Mouse (Mus musculus): ENCODE results near the gene Dcaf7. TPM values are rescaled to one million over a fixed set of nuclear protein-coding genes. Genes with fewer than 3 reads are reported as not detected.

The Dcaf7 gene
- polyA plus RNA-seq, 1 experiment, result 173 TPM

GRCm38 (mm10) chr11:106065073-106065922, 28.6 kb downstream of the Dcaf7 start:
- TF ChIP-seq POLR2A (IDR thresholded peaks at IDR 0.05; ENCODE audit: borderline replicate concordance, extremely low read depth, insufficient read depth, insufficient read length, poor library complexity, severe bottlenecking), result no peak
- DNase-seq (ENCODE audit: low read depth), result no peak

GRCm38 (mm10) chr11:106065923-106066571, 29.4 kb downstream of the Dcaf7 start, which contains the start of gene Taco1:
TSS of gene Taco1 (plus strand) at chr11:106066061.
- DNase-seq (ENCODE audit: low read depth), result peak; percentile 98

GRCm38 (mm10) chr11:106066616-106067015, 29.9 kb downstream of the Dcaf7 start:
- DNase-seq (ENCODE audit: low read depth), result peak; percentile 74

More at GRCm38 (mm10) chr11:106065923-106066571, 29.4 kb downstream of the Dcaf7 start, which contains the start of gene Taco1:
- TF ChIP-seq POLR2A (IDR thresholded peaks at IDR 0.05; ENCODE audit: borderline replicate concordance, extremely low read depth, insufficient read depth, insufficient read length, poor library complexity, severe bottlenecking), result peak; percentile 28; the same call in 1 of the 2 replicates
- peak; percentile 55 for TF ChIP-seq CTCF (IDR thresholded peaks at IDR 0.05; ENCODE audit: borderline replicate concordance, extremely low read depth, insufficient read depth, insufficient read length)

- DNase-seq (ENCODE audit: low read depth), result no peak
- TF ChIP-seq POLR2A (IDR thresholded peaks at IDR 0.05; ENCODE audit: borderline replicate concordance, extremely low read depth, insufficient read depth, insufficient read length, poor library complexity, severe bottlenecking), result no peak
- no peak for TF ChIP-seq CTCF (IDR thresholded peaks at IDR 0.05; ENCODE audit: borderline replicate concordance, extremely low read depth, insufficient read depth, insufficient read length)
These were observed 37.1 kb downstream of the Dcaf7 start for GRCm38 (mm10) chr11:106073774-106074173.

GRCm38 (mm10) chr11:106076321-106076720, 39.6 kb downstream of the Dcaf7 start:
- TF ChIP-seq CTCF (IDR thresholded peaks at IDR 0.05; ENCODE audit: borderline replicate concordance, extremely low read depth, insufficient read depth, insufficient read length), result peak; percentile 90
- TF ChIP-seq POLR2A (IDR thresholded peaks at IDR 0.05; ENCODE audit: borderline replicate concordance, extremely low read depth, insufficient read depth, insufficient read length, poor library complexity, severe bottlenecking), result no peak
- DNase-seq (ENCODE audit: low read depth), result peak; percentile 77

- peak; percentile 100 for DNase-seq (ENCODE audit: low read depth)
- TF ChIP-seq POLR2A (IDR thresholded peaks at IDR 0.05; ENCODE audit: borderline replicate concordance, extremely low read depth, insufficient read depth, insufficient read length, poor library complexity, severe bottlenecking), result peak; percentile 92
- TF ChIP-seq CTCF (IDR thresholded peaks at IDR 0.05; ENCODE audit: borderline replicate concordance, extremely low read depth, insufficient read depth, insufficient read length), result peak; percentile 55
These were observed 47.3 kb downstream of the Dcaf7 start, which contains the start of gene Map3k3 for GRCm38 (mm10) chr11:106083708-106084701. TSS of gene Map3k3 (plus strand) at chr11:106084613.

GRCm38 (mm10) chr11:106084911-106085561, 48.4 kb downstream of the Dcaf7 start:
- DNase-seq (ENCODE audit: low read depth), result peak; percentile 86

GRCm38 (mm10) chr11:106098223-106098622, 61.6 kb downstream of the Dcaf7 start:
- TF ChIP-seq CTCF (IDR thresholded peaks at IDR 0.05; ENCODE audit: borderline replicate concordance, extremely low read depth, insufficient read depth, insufficient read length), result no peak
- TF ChIP-seq POLR2A (IDR thresholded peaks at IDR 0.05; ENCODE audit: borderline replicate concordance, extremely low read depth, insufficient read depth, insufficient read length, poor library complexity, severe bottlenecking), result no peak
- DNase-seq (ENCODE audit: low read depth), result no peak

More at GRCm38 (mm10) chr11:106084911-106085561, 48.4 kb downstream of the Dcaf7 start:
- no peak for TF ChIP-seq POLR2A (IDR thresholded peaks at IDR 0.05; ENCODE audit: borderline replicate concordance, extremely low read depth, insufficient read depth, insufficient read length, poor library complexity, severe bottlenecking)
- no peak for TF ChIP-seq CTCF (IDR thresholded peaks at IDR 0.05; ENCODE audit: borderline replicate concordance, extremely low read depth, insufficient read depth, insufficient read length)

GRCm38 (mm10) chr11:106102866-106103265, 66.2 kb downstream of the Dcaf7 start:
- DNase-seq (ENCODE audit: low read depth), result no peak
- TF ChIP-seq CTCF (IDR thresholded peaks at IDR 0.05; ENCODE audit: borderline replicate concordance, extremely low read depth, insufficient read depth, insufficient read length) (no peak), POLR2A (IDR thresholded peaks at IDR 0.05; ENCODE audit: borderline replicate concordance, extremely low read depth, insufficient read depth, insufficient read length, poor library complexity, severe bottlenecking) (no peak)

GRCm38 (mm10) chr11:106106047-106106587, 69.4 kb downstream of the Dcaf7 start:
- DNase-seq (ENCODE audit: low read depth), result no peak
- TF ChIP-seq POLR2A (IDR thresholded peaks at IDR 0.05; ENCODE audit: borderline replicate concordance, extremely low read depth, insufficient read depth, insufficient read length, poor library complexity, severe bottlenecking) (no peak), CTCF (IDR thresholded peaks at IDR 0.05; ENCODE audit: borderline replicate concordance, extremely low read depth, insufficient read depth, insufficient read length) (no peak)

Other genes starting within 250 kb of the Dcaf7 start
- 33.0 and 36.9 TPM in 2 replicates for gene Cyb561, start 83.5 kb upstream of the Dcaf7 start, polyA plus RNA-seq (2012; rRNA removed)
- gene Ace, start 68.9 kb upstream of the Dcaf7 start, polyA plus RNA-seq (2012; rRNA removed), result 4.9 and 8.9 TPM in 2 replicates
- gene Ace3, start 42.2 kb upstream of the Dcaf7 start, polyA plus RNA-seq (2012; rRNA removed), result not detected in 2 replicates
- 1.2 and 2.1 TPM in 2 replicates for gene Kcnh6, start 28.7 kb upstream of the Dcaf7 start, polyA plus RNA-seq (2012; rRNA removed)
- gene Taco1, start 29.2 kb downstream of the Dcaf7 start, polyA plus RNA-seq (2012; rRNA removed), result 12.6 and 13.4 TPM in 2 replicates
- 33.1 and 33.5 TPM in 2 replicates for gene Map3k3, start 47.7 kb downstream of the Dcaf7 start, polyA plus RNA-seq (2012; rRNA removed)
- gene Gm10840, start 124.0 kb downstream of the Dcaf7 start, polyA plus RNA-seq (2012; rRNA removed), result 0.77 TPM in 1 of 2 replicates, not detected in the other
- 128 and 134 TPM in 2 replicates for gene Limd2, start 124.0 kb downstream of the Dcaf7 start, polyA plus RNA-seq (2012; rRNA removed)
- 54.3 and 68.3 TPM in 2 replicates for gene Strada, start 165.3 kb downstream of the Dcaf7 start, polyA plus RNA-seq (2012; rRNA removed)
- gene Ccdc47, start 179.5 kb downstream of the Dcaf7 start, polyA plus RNA-seq (2012; rRNA removed), result 44.1 and 54.9 TPM in 2 replicates
- 41.1 and 56.8 TPM in 2 replicates for gene Ddx42, start 180.1 kb downstream of the Dcaf7 start, polyA plus RNA-seq (2012; rRNA removed)
- 30.1 and 31.5 TPM in 2 replicates for gene Ftsj3, start 219.2 kb downstream of the Dcaf7 start, polyA plus RNA-seq (2012; rRNA removed)
- 162 and 165 TPM in 2 replicates for gene Psmc5, start 219.3 kb downstream of the Dcaf7 start, polyA plus RNA-seq (2012; rRNA removed)
- 37.3 and 51.0 TPM in 2 replicates for gene Smarcd2, start 236.1 kb downstream of the Dcaf7 start, polyA plus RNA-seq (2012; rRNA removed)
- gene Tcam1, start 239.8 kb downstream of the Dcaf7 start, polyA plus RNA-seq (2012; rRNA removed), result 0.15 and 0.23 TPM in 2 replicates